Mouse (Mus musculus): ENCODE measurements around the gene Ptcd1. TPM values are rescaled to one million over a fixed set of nuclear protein-coding genes. Genes with fewer than 3 reads are reported as not detected.
"Not testable (repeated sequence)": the region's sequence is repeated elsewhere in the genome, so short reads cannot be mapped to it uniquely, and the experiment has no call there.

Gene Ptcd1
- total and polyA plus RNA-seq, 3 experiments, result 13.2 to 27.0 (median 24.0) TPM

DNA sequence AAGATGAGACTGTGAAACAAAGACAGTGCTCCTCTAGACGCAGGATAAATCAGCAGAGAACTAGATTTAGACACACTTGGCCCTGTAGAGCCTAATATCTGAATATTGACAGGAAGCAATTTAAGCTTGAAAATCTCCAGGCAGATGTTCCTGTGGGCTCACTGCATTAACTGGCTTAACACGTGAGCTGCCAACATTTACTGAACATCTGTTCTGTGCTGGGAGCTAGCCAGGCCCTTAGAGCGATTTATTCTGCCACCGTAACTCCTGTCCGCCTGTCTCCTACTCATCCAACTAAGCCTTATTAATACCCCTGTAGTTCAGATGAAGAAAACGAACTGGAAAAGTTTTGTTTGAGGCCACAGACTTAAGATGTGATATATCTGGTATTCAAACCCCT, 28.1 kb downstream of the Ptcd1 start:
- DNase-seq, result no peak
- Histone ChIP-seq H3K4me3 (peak overlapping the region; percentile 85), H3K4me1 (ENCODE audit: control insufficient read depth, insufficient read depth, low read length) (peaks cover 8% of the 10 kb centered on the region), H3K27ac (no peak overlapping the region), H3K9ac (ENCODE audit: low read depth, low read length) (peak overlapping the region; percentile 84; the same call in 1 of the 2 replicates), H3K79me2 (replicated peaks; ENCODE audit: control insufficient read depth, insufficient read depth, low read length) (peaks cover 4% of the 10 kb centered on the region), H3K36me3 (ENCODE audit: control insufficient read depth, insufficient read depth, low read length) (peaks cover 13% of the 10 kb centered on the region; the same call in 1 of the 2 replicates), H3K27me3 (ENCODE audit: control insufficient read depth, insufficient read depth, low read length) (no peaks in the 10 kb centered on the region)
- TF ChIP-seq CTCF (IDR thresholded peaks at IDR 0.05) (no peak), EP300 (IDR thresholded peaks at IDR 0.05; ENCODE audit: insufficient read depth, low read depth, low read length) (no peak), POLR2A (IDR thresholded peaks at IDR 0.05; ENCODE audit: insufficient read depth, low read depth, low read length) (no peak)
- WGBS, result 4% methylated on average over 6 of the region's 6 CpGs
- intact Hi-C loops (cut with DNase I), result loop anchor here (2.0 kb wide), 1 partner anchor 54 kb away; the partner anchor contains the start of gene Kpna7

DNA sequence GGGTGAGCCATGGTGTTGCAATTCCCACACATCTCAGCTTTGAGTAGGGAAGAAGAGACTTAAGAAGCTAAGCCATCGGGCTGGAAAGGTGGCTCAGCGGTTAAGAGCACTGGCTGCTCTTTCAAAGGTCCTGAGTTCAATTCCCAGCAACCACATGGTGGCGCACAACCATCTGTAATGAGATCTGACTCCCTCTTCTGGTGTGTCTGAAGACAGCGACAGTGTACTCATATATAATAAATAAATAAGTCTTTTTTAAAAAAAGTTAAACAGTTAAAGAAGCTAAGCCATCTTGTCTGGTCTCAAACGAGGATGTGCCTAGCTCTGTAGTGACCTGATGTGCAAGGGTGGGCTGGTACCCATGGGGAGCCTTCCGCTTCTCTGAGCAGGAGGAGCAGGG, 33.6 kb downstream of the Ptcd1 start:
- H3K36me3 ChIP-seq (ENCODE audit: control insufficient read depth, insufficient read depth, low read length); H3K9ac ChIP-seq (ENCODE audit: low read depth, low read length); H3K27ac ChIP-seq; H3K4me3 ChIP-seq; DNase-seq; H3K79me2 ChIP-seq (replicated peaks; ENCODE audit: control insufficient read depth, insufficient read depth, low read length); intact Hi-C loops (cut with DNase I); H3K27me3 ChIP-seq (ENCODE audit: control insufficient read depth, insufficient read depth, low read length): not testable (repeated sequence)
- 91% methylated on average over 6 of the region's 6 CpGs for WGBS
- H3K4me1 ChIP-seq (ENCODE audit: control insufficient read depth, insufficient read depth, low read length), result peaks cover 12% of the 10 kb centered on the region
- 0 out of 2 replicates have a peak, but pooled peaks have one; percentile 18 for TF ChIP-seq CTCF (IDR thresholded peaks at IDR 0.05)

DNA sequence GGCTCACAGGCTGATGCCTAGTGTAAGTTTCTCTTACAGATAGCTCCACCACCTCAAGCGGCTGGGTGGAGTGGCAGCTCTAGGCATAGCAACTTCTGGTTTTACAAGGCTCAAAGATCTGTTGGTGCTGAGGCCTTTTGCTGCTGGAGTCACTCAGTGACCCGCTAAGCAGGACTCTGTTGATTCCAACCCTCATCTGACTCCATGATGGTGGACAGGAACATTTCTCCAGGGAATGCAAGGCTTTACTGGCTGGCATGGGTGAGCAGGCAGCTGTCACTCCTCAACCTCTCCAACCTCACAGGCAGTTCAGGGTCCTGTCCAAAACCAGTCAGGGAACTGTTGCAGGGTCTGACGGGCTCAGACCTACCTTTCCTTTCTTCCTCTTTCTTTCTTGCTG, 35.9 kb downstream of the Ptcd1 start:
- Histone ChIP-seq H3K4me1 (ENCODE audit: control insufficient read depth, insufficient read depth, low read length) (peaks cover 6% of the 10 kb centered on the region), H3K36me3 (ENCODE audit: control insufficient read depth, insufficient read depth, low read length) (no peaks in the 10 kb centered on the region), H3K27ac (no peak overlapping the region), H3K9ac (ENCODE audit: low read depth, low read length) (no peak overlapping the region), H3K79me2 (replicated peaks; ENCODE audit: control insufficient read depth, insufficient read depth, low read length) (no peaks in the 10 kb centered on the region), H3K27me3 (ENCODE audit: control insufficient read depth, insufficient read depth, low read length) (no peaks in the 10 kb centered on the region), H3K4me3 (no peak overlapping the region)
- TF ChIP-seq EP300 (IDR thresholded peaks at IDR 0.05; ENCODE audit: insufficient read depth, low read depth, low read length) (no peak), POLR2A (IDR thresholded peaks at IDR 0.05; ENCODE audit: insufficient read depth, low read depth, low read length) (no peak), CTCF (IDR thresholded peaks at IDR 0.05) (no peak)
- WGBS, result 75% methylated on average over 3 of the region's 3 CpGs
- intact Hi-C loops (cut with DNase I), result no loop called here
- no peak for DNase-seq

DNA sequence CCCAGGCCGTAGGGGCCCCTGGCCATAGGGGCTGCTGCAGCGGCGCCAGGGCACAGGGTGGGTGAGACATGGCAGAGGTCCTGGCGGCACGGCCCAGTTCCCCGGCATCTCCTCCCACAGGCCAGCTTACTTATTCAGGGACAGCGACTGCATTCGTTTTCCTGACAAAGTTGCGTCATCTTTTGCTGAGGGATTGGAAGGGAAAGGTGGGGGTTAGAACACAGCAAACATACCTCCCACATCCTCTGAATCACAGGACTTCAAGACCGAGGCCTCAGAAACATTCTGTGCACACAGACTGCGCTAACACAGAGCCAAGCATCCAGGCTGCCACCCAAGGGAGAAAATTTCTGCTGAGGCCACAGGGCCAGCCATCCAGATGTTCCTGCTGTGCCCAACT, 36.7 kb downstream of the Ptcd1 start:
- no peaks in the 10 kb centered on the region for H3K27me3 ChIP-seq (ENCODE audit: control insufficient read depth, insufficient read depth, low read length)
- TF ChIP-seq EP300 (IDR thresholded peaks at IDR 0.05; ENCODE audit: insufficient read depth, low read depth, low read length) (no peak), CTCF (IDR thresholded peaks at IDR 0.05) (no peak), POLR2A (IDR thresholded peaks at IDR 0.05; ENCODE audit: insufficient read depth, low read depth, low read length) (no peak)
- H3K4me3 ChIP-seq, result no peak overlapping the region
- intact Hi-C loops (cut with DNase I), result no loop called here
- no peak overlapping the region for H3K27ac ChIP-seq
- no peak for DNase-seq
- H3K79me2 ChIP-seq (replicated peaks; ENCODE audit: control insufficient read depth, insufficient read depth, low read length), result no peaks in the 10 kb centered on the region
- WGBS, result 37% methylated on average over 11 of the region's 11 CpGs
- H3K4me1 ChIP-seq (ENCODE audit: control insufficient read depth, insufficient read depth, low read length), result peaks cover 6% of the 10 kb centered on the region
- no peak overlapping the region for H3K9ac ChIP-seq (ENCODE audit: low read depth, low read length)
- no peaks in the 10 kb centered on the region for H3K36me3 ChIP-seq (ENCODE audit: control insufficient read depth, insufficient read depth, low read length)

DNA sequence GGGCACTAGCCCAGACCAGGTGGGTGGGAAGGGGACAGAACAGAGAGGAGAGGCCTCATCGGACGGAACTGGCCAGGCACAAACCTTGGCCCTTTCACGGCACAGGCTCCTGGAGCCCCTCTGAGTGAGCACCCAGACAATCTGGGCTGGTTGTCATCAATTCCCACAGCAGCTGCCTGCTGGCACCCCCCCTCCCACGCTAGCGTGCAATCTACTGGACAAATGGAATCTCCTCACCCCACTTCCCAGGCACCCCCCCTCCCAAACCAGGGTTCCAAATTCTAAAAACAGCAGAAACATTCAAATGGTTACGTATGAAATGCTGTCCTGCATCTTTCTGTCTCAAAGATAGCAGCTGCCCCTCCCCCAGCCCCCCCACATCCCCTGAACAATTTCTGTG, 37.1 kb downstream of the Ptcd1 start:
- H3K27ac ChIP-seq; H3K4me3 ChIP-seq; H3K4me1 ChIP-seq (ENCODE audit: control insufficient read depth, insufficient read depth, low read length); H3K36me3 ChIP-seq (ENCODE audit: control insufficient read depth, insufficient read depth, low read length); intact Hi-C loops (cut with DNase I); DNase-seq; H3K9ac ChIP-seq (ENCODE audit: low read depth, low read length); H3K79me2 ChIP-seq (replicated peaks; ENCODE audit: control insufficient read depth, insufficient read depth, low read length); H3K27me3 ChIP-seq (ENCODE audit: control insufficient read depth, insufficient read depth, low read length): not testable (repeated sequence)
- 55% methylated on average over 6 of the region's 6 CpGs for WGBS

DNA sequence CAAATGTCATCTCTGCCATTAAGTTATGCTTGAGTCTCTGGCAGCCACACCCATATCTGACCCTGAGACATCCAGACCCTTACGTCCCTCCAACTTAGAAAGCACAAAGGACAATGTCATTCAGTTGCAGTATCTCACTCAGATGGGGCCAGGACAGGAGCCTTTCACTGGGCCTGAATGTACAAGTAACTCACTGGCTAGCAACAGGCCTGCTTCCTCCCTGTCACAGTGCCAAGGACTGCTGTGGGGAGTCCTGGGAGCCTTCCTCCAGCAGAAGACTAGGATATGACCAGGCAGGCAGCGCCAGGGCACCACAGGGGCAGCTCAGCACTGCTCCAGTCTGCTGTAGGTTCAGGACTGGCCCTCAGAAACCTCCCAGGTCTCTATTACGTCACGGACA, 37.8 kb downstream of the Ptcd1 start:
- DNase-seq, result peak; percentile 33 to 51
- Histone ChIP-seq H3K27me3 (ENCODE audit: control insufficient read depth, insufficient read depth, low read length) (no peaks in the 10 kb centered on the region), H3K27ac (no peak overlapping the region), H3K4me3 (no peak overlapping the region), H3K4me1 (ENCODE audit: control insufficient read depth, insufficient read depth, low read length) (peaks cover 6% of the 10 kb centered on the region), H3K36me3 (ENCODE audit: control insufficient read depth, insufficient read depth, low read length) (no peaks in the 10 kb centered on the region), H3K79me2 (replicated peaks; ENCODE audit: control insufficient read depth, insufficient read depth, low read length) (no peaks in the 10 kb centered on the region), H3K9ac (ENCODE audit: low read depth, low read length) (no peak overlapping the region)
- no peak for TF ChIP-seq POLR2A (IDR thresholded peaks at IDR 0.05; ENCODE audit: insufficient read depth, low read depth, low read length)
- no peak for TF ChIP-seq CTCF (IDR thresholded peaks at IDR 0.05)
- no peak for TF ChIP-seq EP300 (IDR thresholded peaks at IDR 0.05; ENCODE audit: insufficient read depth, low read depth, low read length)
- intact Hi-C loops (cut with DNase I), result no loop called here
- 60% methylated on average over 4 of the region's 4 CpGs for WGBS
